Mouse (Mus musculus) small intestine, adult 2 months (tissue): ENCODE measurements around the gene Cblc.

Source experiments
- CTCF ChIP-seq: fragments of 200-500 bp; IDR thresholded peaks from 2 replicates; pipeline ENCODE4 v1.5.1; 2012; ENCODE audit warnings: low read depth, mild to moderate bottlenecking, control low read depth, inconsistent platforms, low read length, moderate library complexity, mixed read lengths; ENCODE audit not compliant: insufficient replicate concordance, insufficient read length; ENCODE audit errors: extremely low read depth
- POLR2A ChIP-seq: fragments of 200-500 bp; IDR thresholded peaks from 2 replicates; pipeline ENCODE4 v1.6.1; 2012; ENCODE audit warnings: low read depth, mild to moderate bottlenecking, control low read depth, inconsistent platforms, low read length, moderate library complexity

- TF ChIP-seq CTCF = no peak
- TF ChIP-seq POLR2A = no peak
These were observed 43.0 kb downstream of the Cblc start for GRCm38 (mm10) chr7:19753587-19753986.
